Mouse (Mus musculus) cortical plate, adult 2 months (tissue): ENCODE data around the gene Arid4b. TPM values are rescaled to one million over a fixed set of nuclear protein-coding genes. Genes with fewer than 3 reads are reported as not detected.
"Not testable (repeated sequence)": the region's sequence is repeated elsewhere in the genome, so short reads cannot be mapped to it uniquely, and the experiment has no call there.

Experiments
- H3K27ac ChIP-seq: fragments of 200-500 bp; 2 replicates; pipeline ENCODE4 v1.5.1; 2012; ENCODE audit warnings: low read length, control low read depth, inconsistent platforms; ENCODE audit not compliant: insufficient read depth
- H3K4me1 ChIP-seq: fragments of 200-500 bp; 2 replicates; pipeline ENCODE4 v1.6.1; 2011; ENCODE audit warnings: low read length; ENCODE audit not compliant: control insufficient read depth, insufficient read depth
- H3K4me3 ChIP-seq: fragments of 200-500 bp; 2 replicates; pipeline ENCODE4 v1.5.1; 2011; ENCODE audit warnings: mild to moderate bottlenecking, low read length, control low read depth; ENCODE audit not compliant: insufficient read depth
- CTCF ChIP-seq: fragments of 200-500 bp; IDR thresholded peaks from 2 replicates; pipeline ENCODE4 v1.5.1; 2011; ENCODE audit warnings: mild to moderate bottlenecking, control low read depth, low read length; ENCODE audit not compliant: insufficient read depth; ENCODE audit errors: extremely low read depth
- POLR2A ChIP-seq: fragments of 200-500 bp; IDR thresholded peaks from 2 replicates; pipeline ENCODE4 v1.6.1; 2011; ENCODE audit warnings: mild to moderate bottlenecking, low read length, control low read depth; ENCODE audit not compliant: insufficient read depth; ENCODE audit errors: extremely low read depth
- polyA plus RNA-seq: library from polyadenylated mRNA; depleted of rRNA; stranded (reverse); fragments of >200 nt; gene quantifications from 2 replicates; pipeline ENCODE4 v1.2.3, GENCODE M21; 2012; rRNA removed

Gene Arid4b
- polyA plus RNA-seq = 26.3 and 29.2 TPM in 2 replicates

DNA sequence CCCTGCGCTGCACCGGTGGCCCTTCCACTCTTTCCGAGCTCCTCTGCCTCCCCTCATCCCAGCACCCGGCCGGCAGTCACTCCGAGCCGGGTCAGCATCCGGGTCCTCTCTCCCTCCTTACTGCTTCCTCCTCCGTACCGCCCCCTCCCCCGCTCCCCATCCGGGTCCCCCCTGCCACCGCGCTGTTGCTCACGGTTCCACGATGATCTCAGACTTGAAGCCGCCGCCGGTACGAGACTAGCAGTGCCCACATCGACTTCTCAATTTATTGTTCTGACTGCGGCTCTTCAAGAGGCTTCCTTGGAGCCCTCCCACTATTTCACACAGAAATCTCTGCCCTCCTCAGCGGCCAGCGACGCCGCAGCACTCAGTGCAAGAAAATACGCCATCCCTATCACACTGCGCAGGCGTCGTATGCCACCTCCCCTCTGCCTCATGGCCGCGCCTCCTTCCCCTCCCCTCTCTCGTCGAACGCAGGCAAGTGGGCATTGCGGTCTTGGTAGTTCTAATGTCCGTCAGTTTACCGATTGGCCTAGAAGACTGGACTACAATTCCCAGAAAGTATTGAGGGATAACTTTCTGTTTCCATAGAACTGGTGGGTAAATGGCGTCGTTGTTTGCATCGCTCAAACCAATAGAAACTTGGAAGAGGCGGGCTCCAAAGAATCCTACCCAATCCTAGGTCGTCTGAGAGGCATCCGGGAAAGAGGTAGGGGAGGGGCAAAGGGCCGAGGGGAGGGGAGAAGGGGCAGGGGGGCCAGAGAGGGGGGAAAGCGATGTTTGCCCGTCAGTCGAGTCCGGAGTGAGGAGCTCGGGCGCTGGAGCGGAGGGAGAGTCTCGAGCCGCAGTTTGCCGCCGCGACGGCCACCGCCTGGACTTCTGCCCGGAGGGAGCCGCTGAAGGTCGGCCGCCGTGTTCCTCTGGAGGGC, at the start of gene Arid4b, which contains the start of gene Ggps1:
TSS of gene Arid4b (plus strand) at position 220 of the 929 bp plus-strand sequence.
TSS of gene Ggps1 (minus strand) at position 476 of the 929 bp plus-strand sequence.
- Histone ChIP-seq H3K4me1 (no peaks in the 10 kb centered on the region), H3K27ac (peak within 1 kb of the TSS; percentile 72), H3K4me3 (peak within 1 kb of the TSS; percentile 77)
- no peak for TF ChIP-seq CTCF
- TF ChIP-seq POLR2A = peak; percentile 96

DNA sequence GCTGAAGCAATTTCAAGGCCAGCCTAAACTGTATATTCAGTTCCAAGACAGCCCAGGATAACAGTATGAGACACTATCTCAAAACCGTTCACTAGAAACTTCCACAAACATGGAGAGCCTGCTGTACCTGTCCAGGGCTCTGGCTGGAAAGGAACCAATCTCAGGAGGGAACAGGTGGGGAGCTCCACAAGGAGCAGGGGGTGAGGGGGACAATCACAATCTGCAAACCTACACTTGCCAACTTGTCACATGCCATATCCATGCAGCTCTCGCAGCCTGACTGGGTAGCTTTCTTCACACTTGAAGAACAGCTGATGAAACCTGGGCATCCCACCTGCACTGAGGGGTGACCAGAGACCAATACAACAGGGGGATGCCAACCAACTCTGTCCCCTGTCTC, 49.0 kb upstream of the Arid4b start:
- no peak for TF ChIP-seq POLR2A
- no peak for TF ChIP-seq CTCF
- H3K27ac ChIP-seq = no peak overlapping the region

DNA sequence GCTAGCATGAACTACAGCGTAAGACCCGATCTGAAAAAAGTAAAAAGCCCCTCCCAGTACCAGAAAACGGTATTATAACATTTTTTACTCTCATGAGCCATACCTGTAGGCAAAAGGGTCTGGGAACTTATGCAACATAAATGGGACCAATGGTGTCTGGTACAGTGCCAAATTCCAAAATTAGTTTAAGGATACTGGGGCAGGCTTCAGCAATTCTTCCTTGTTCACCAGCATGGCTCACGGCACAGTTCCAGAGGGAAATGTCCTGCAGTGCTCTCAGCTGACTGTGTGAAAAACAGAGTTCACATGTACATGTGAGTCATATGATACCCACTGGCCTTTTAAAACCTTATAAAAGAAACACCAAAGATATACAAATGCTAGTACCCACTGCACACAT, 48.5 kb upstream of the Arid4b start:
- Histone ChIP-seq H3K4me1 (peaks cover 2% of the 10 kb centered on the region), H3K27ac (no peak overlapping the region), H3K4me3 (no peak overlapping the region)
- no peak for TF ChIP-seq CTCF
- no peak for TF ChIP-seq POLR2A

More for the DNA sequence above, 49.0 kb upstream of the Arid4b start:
- no peak overlapping the region for H3K4me3 ChIP-seq
- H3K4me1 ChIP-seq = peaks cover 2% of the 10 kb centered on the region

DNA sequence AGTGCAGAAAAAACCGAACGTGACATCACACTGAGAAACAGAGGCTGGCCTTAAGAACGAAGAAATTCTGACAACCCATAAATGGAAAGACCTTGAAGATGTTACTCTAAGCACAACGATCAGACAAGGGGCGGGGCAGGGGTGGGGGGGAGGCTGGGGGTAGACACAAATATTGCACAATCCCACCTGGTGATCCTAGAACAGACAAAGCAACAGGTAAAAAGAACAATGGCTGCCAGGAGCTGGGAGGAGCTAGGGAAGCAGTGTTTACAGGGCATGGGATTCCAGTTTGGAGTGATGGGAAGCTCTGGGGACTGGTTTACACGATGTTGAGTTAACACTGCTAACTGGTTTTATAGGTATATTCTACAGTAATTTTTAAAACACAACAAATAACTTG, 47.4 kb upstream of the Arid4b start:
- Histone ChIP-seq H3K27ac (no peak overlapping the region), H3K4me1 (peaks cover 2% of the 10 kb centered on the region), H3K4me3 (no peak overlapping the region)
- no peak for TF ChIP-seq CTCF
- TF ChIP-seq POLR2A = no peak

DNA sequence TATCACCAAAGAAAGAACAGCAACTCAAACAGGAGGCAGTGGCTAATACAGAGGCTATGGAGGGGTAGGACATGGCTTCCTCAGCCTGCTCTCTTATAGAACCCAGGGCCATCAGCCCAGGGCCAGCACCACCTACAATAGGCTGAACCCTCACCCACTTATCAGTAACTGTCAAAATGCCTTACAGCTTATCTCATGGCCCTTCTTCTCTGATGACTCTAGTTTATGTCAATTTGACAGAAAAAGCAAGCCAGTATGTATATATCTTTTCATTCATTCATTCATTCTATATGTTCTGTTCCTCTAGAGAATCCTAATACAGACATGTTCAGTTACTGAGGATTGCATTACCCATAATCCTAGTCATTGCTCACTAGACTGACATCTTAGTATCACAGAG, 44.7 kb upstream of the Arid4b start:
- no peak overlapping the region for H3K4me3 ChIP-seq
- no peaks in the 10 kb centered on the region for H3K4me1 ChIP-seq
- TF ChIP-seq CTCF (no peak), POLR2A (no peak)
- no peak overlapping the region for H3K27ac ChIP-seq

DNA sequence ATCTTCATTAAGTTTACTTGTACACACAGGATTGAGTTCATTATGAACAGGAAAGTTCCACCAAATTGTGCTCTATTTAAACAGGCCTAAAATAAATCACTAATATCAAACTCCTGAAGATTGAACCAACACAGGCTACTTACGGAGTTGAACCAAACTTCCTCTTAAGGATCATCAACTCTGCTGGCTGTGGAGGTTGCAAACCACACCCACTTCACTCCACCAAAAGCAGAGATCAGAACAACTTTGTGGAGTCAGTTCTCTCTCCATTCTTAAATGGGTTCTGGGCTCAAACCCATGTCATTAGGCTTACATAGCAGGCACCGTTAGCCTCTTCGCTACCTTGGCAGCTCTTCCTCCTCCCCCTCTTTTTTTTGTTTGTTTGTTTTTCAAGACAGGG, 44.2 kb upstream of the Arid4b start:
- no peak overlapping the region for H3K4me3 ChIP-seq
- no peak overlapping the region for H3K27ac ChIP-seq
- H3K4me1 ChIP-seq = no peaks in the 10 kb centered on the region
- TF ChIP-seq CTCF = no peak
- no peak for TF ChIP-seq POLR2A

DNA sequence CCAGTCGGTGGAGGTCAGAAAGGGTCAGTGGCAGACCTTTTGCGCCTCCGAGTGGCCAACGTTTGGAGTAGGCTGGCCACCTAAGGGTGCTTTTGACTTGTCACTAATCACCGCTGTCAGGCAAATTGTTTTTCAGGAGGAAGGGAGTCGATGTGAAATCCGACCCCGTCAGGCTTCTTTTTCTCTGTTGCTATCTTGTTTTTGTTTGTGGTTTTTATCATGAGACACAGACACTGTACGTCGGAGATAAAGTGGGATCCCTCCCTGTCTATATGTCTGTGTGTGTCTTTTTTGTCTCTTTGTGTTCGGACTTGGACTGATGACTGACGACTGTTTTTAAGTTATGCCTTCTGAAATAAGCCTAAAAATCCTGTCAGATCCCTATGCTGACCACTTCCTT, 41.6 kb upstream of the Arid4b start:
- not testable (repeated sequence) for H3K27ac ChIP-seq, H3K4me3 ChIP-seq, H3K4me1 ChIP-seq

DNA sequence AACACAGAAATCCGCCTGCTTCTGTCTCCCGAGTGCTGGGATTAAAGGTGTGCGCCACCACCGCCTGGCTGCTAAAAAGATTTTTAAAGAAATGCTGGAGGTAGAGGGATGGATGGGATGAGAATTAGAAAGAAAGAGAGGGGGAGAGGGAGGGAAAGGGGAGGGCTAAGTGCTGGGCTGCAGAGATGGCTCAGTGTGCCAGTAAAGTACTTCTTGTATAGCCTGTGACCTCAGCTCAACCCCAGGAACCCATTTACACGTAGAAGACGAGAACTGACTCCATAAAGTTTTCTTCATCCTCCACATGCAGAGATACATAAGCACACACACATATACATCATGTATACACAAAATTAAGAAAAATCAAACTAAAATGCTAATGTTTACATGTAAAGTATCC, 37.5 kb upstream of the Arid4b start:
- Histone ChIP-seq H3K4me1 (no peaks in the 10 kb centered on the region), H3K27ac (no peak overlapping the region), H3K4me3 (no peak overlapping the region)
- TF ChIP-seq CTCF (no peak), POLR2A (no peak)

DNA sequence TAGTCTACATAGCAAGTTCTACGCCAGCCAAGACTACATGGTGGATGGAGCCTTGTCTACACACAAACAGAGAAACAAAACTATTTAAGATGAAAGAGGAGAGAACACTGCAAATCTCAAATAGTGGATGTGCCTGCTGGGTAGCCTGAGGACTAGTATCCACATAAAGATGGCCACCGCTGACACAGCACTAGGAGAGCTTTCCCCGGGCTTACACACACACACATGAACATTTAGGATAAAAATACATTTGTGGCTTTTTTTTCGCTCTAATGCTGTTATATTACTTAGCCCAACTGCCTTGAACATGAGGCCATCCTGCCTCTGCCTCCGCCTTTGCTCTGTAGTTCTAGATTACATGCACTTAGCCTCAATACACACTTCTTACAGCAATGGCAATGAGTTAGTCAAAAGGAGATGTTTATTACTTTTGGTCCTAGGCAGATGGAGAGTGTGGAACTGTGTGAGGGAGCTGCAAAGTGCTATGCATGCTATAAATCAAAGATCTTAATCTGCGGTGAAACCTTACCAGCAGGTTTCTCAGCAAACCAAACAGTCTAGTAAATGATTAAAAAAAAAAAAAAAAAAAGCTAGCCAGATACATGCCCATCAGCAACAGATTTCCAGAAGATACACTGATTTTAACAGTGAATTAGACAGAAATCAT, 36.7 kb upstream of the Arid4b start:
- Histone ChIP-seq H3K27ac (no peak overlapping the region), H3K4me3 (no peak overlapping the region), H3K4me1 (no peaks in the 10 kb centered on the region)
- TF ChIP-seq CTCF (no peak), POLR2A (no peak)
